Mouse (Mus musculus) kidney, postnatal 0 days (tissue): ENCODE results near the gene Cwc25. TPM values are rescaled to one million over a fixed set of nuclear protein-coding genes. Genes with fewer than 3 reads are reported as not detected.

Source experiments
- ATAC-seq: fragments of 200-750 bp; cut with Nextera tagmentation; replicated peaks from 2 replicates; pipeline ENCODE4 v1.8.0; 2017; ENCODE audit warnings: low read depth, moderate number of reproducible peaks, moderate TSS enrichment, moderate library complexity; ENCODE audit not compliant: low FRiP score
- DNase-seq: peaks from one replicate; pipeline ENCODE4 v3.0.0-alpha.2; 2016; ENCODE audit warnings: low spot score
- H3K27ac ChIP-seq: fragments of 300-500 bp; sonication (generic); 2 replicates; pipeline ENCODE4 v1.5.1; 2014; ENCODE audit warnings: mild to moderate bottlenecking
- H3K27me3 ChIP-seq: fragments of 300-500 bp; sonication (generic); 2 replicates; pipeline ENCODE4 v1.6.1; 2014; ENCODE audit warnings: low read length, mixed read lengths; ENCODE audit not compliant: insufficient read depth
- H3K36me3 ChIP-seq: fragments of 300-500 bp; sonication (generic); 2 replicates; pipeline ENCODE4 v1.6.1; 2014; ENCODE audit warnings: low read length, mixed read lengths; ENCODE audit not compliant: insufficient read depth
- H3K4me1 ChIP-seq: fragments of 300-500 bp; sonication (generic); replicated peaks from 2 replicates; pipeline ENCODE4 v1.6.1; 2014; ENCODE audit warnings: antibody characterized with exemption, low read length, mixed read lengths; ENCODE audit not compliant: insufficient read depth
- H3K4me2 ChIP-seq: fragments of 300-500 bp; sonication (generic); 2 replicates; pipeline ENCODE4 v1.6.1; 2014; ENCODE audit warnings: mild to moderate bottlenecking, low read length, moderate library complexity, mixed read lengths
- H3K4me3 ChIP-seq: fragments of 300-500 bp; sonication (generic); replicated peaks from 2 replicates; pipeline ENCODE4 v1.5.1; 2014; ENCODE audit warnings: low read depth, low read length
- H3K9ac ChIP-seq: fragments of 300-500 bp; sonication (generic); 2 replicates; pipeline ENCODE4 v1.6.1; 2014; ENCODE audit warnings: low read depth, low read length
- H3K9me3 ChIP-seq: fragments of 300-500 bp; sonication (generic); replicated peaks from 2 replicates; pipeline ENCODE4 v1.6.1; 2016; ENCODE audit warnings: low read length, inconsistent platforms, mixed read lengths
- CTCF ChIP-seq: IDR thresholded peaks from 2 replicates; pipeline ENCODE4 v1.5.1; 2016; ENCODE audit warnings: antibody characterized with exemption, low read depth, mild to moderate bottlenecking, moderate library complexity
- WGBS: fragments of 180-500 bp; shearing (Covaris S2); extraction: QIAGEN DNeasy Blood & Tissue Kit; methylation state at CpG from one replicate; pipeline ENCODE4 v1.1.7; 2014; 5-methylcytosine and 5-hydroxymethylcytosine counted together
- polyA plus RNA-seq: library from polyadenylated mRNA; unstranded; fragments of >200 nt; fragmentation: Nextera tagmentation; extraction: Ambion mirVana; gene quantifications from 2 replicates; pipeline ENCODE4 v1.2.1, GENCODE M21; 2015

Cwc25 gene
- polyA plus RNA-seq, 1 experiment from 2014 or later, result 13.9 TPM

GRCm38 (mm10) chr11:97789727-97790126 is 23.4 kb upstream of the Cwc25 start:
- Histone ChIP-seq H3K27me3 (no peaks in the 10 kb centered on the region), H3K4me3 (no peak overlapping the region), H3K9me3 (no peaks in the 10 kb centered on the region), H3K27ac (no peak overlapping the region), H3K36me3 (no peaks in the 10 kb centered on the region), H3K4me2 (no peak overlapping the region), H3K4me1 (no peaks in the 10 kb centered on the region), H3K9ac (no peak overlapping the region)
- no peak for TF ChIP-seq CTCF
- WGBS, result 85% methylated on average over 5 of the region's 5 CpGs
- DNase-seq, result no peak
- no peak for ATAC-seq

- Histone ChIP-seq H3K9me3 (no peaks in the 10 kb centered on the region), H3K4me2 (no peak overlapping the region), H3K36me3 (no peaks in the 10 kb centered on the region), H3K4me3 (no peak overlapping the region), H3K4me1 (no peaks in the 10 kb centered on the region), H3K9ac (no peak overlapping the region), H3K27ac (no peak overlapping the region), H3K27me3 (no peaks in the 10 kb centered on the region)
- no peak for TF ChIP-seq CTCF
- ATAC-seq, result no peak
- WGBS, result 91% methylated on average over 3 of the region's 3 CpGs
- DNase-seq, result no peak
Measured at GRCm38 (mm10) chr11:97787961-97788360, 21.6 kb upstream of the Cwc25 start.

- under 1% methylated on average over 10 of the region's 10 CpGs for WGBS
- peaks cover 25% of the 10 kb centered on the region for H3K36me3 ChIP-seq
- ATAC-seq (peak; percentile 27), DNase-seq (no peak)
- peak overlapping the region; percentile 100 for H3K9ac ChIP-seq
- no peaks in the 10 kb centered on the region for H3K27me3 ChIP-seq
- peaks cover 3% of the 10 kb centered on the region; the same call in 1 of the 2 replicates for H3K4me1 ChIP-seq
- peak overlapping the region; percentile 65 for H3K4me2 ChIP-seq
- no peak for TF ChIP-seq CTCF
- H3K9me3 ChIP-seq, result no peaks in the 10 kb centered on the region
- peak overlapping the region; percentile 88 for H3K4me3 ChIP-seq
- peak overlapping the region; percentile 72 for H3K27ac ChIP-seq
Measured at GRCm38 (mm10) chr11:97782564-97782895, 16.2 kb upstream of the Cwc25 start.

GRCm38 (mm10) chr11:97781832-97782563 is 15.6 kb upstream of the Cwc25 start, which contains the start of gene Rpl23:
Gene Rpl23, minus strand, starts transcription at chr11:97782437.
- peak within 1 kb of the TSS; percentile 95 for H3K27ac ChIP-seq
- 0% methylated on average over 66 of the region's 67 CpGs for WGBS
- TF ChIP-seq CTCF, result no peak
- peaks cover 3% of the 10 kb centered on the region; the same call in 1 of the 2 replicates for H3K4me1 ChIP-seq
- DNase-seq (peak; percentile 99), ATAC-seq (peak; percentile 93)
- H3K4me3 ChIP-seq, result peak within 1 kb of the TSS; percentile 88
- peaks cover 31% of the 10 kb centered on the region for H3K36me3 ChIP-seq
- H3K9me3 ChIP-seq, result no peaks in the 10 kb centered on the region
- H3K9ac ChIP-seq, result peak within 1 kb of the TSS; percentile 100
- peak within 1 kb of the TSS; percentile 65 for H3K4me2 ChIP-seq
- H3K27me3 ChIP-seq, result no peaks in the 10 kb centered on the region

- Histone ChIP-seq H3K9me3 (no peaks in the 10 kb centered on the region), H3K4me2 (peak overlapping the region; percentile 65), H3K36me3 (peaks cover 36% of the 10 kb centered on the region), H3K9ac (peak overlapping the region; percentile 100), H3K27me3 (no peaks in the 10 kb centered on the region), H3K4me3 (peak overlapping the region; percentile 88), H3K4me1 (peaks cover 3% of the 10 kb centered on the region; the same call in 1 of the 2 replicates), H3K27ac (peak overlapping the region; percentile 95)
- DNase-seq (no peak), ATAC-seq (no peak)
- no peak for TF ChIP-seq CTCF
- WGBS, result under 1% methylated on average over 11 of the region's 11 CpGs
Measured at GRCm38 (mm10) chr11:97781478-97781831, 15.1 kb upstream of the Cwc25 start.

- WGBS, result 80% methylated on average over 2 of the region's 2 CpGs
- H3K27me3 ChIP-seq, result no peaks in the 10 kb centered on the region
- peaks cover 3% of the 10 kb centered on the region; the same call in 1 of the 2 replicates for H3K4me1 ChIP-seq
- H3K9ac ChIP-seq, result peak overlapping the region; percentile 100
- peaks cover 42% of the 10 kb centered on the region for H3K36me3 ChIP-seq
- H3K9me3 ChIP-seq, result no peaks in the 10 kb centered on the region
- ATAC-seq (no peak), DNase-seq (no peak)
- no peak overlapping the region for H3K27ac ChIP-seq
- H3K4me2 ChIP-seq, result peak overlapping the region; percentile 65
- 0 out of 2 replicates have a peak overlapping the region, but pooled peaks have one; percentile 2 for H3K4me3 ChIP-seq
- no peak for TF ChIP-seq CTCF
Measured at GRCm38 (mm10) chr11:97779968-97780701, 13.8 kb upstream of the Cwc25 start.
